Mouse (Mus musculus): ENCODE results near the gene Cenpe.
"Not testable (repeated sequence)": the region's sequence is repeated elsewhere in the genome, so short reads cannot be mapped to it uniquely, and the experiment has no call there.

The Cenpe gene

GRCm38 (mm10) chr3:135211805-135212657, at the start of gene Cenpe:
Gene Cenpe (plus strand): TSS chr3:135212537.
- DNase-seq (ENCODE audit: low read depth, low spot score), result peak; percentile 86

DNA sequence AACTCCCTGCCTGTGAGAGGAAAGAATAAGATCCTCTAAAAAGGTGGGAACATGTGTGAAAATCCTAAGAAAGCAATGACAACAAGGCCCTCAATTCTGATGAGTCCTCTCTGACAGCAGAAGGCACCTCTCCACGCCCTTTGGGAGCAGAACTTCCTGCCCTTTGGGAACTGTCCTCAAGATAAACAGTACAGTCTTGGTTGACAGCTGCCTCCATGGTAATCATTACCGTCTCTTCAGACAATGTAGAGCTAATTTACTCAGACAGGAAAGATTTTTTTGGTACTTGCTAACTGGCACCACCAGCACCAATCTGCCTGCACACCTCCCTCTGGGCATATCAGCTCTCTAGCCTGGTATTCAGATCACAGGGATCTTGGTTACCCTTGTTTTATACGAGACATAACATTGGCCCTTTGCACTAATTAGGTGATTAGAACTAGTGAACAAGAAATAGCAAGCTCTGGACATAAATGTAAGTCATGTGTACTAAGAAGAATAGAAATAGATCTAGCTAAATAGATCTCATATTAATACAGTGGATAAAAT, 40.4 kb upstream of the Cenpe start:
- no peak for DNase-seq (ENCODE audit: low read depth, low spot score)

DNA sequence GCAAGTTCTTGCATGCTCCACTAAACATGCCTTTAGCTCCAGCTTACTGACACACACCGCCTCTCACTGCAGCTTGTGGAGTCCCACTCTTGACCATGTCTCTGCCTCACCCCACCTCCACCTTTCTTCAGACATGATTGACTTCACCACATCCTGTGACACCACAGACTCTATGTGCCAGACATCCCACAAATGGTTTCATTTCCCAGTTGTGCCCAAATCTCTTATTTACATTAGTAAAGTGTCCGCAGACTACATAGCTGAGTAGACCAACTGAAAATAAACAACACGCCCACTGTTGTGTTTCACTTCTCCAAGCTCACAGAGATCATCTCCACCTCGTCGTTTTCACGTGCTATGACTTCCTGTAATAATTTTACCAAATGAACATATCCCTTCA, 20.5 kb upstream of the Cenpe start:
- peak; percentile 22 for DNase-seq (ENCODE audit: low read depth, low spot score)

- not testable (repeated sequence) for DNase-seq (ENCODE audit: low read depth, low spot score)
Observed at GRCm38 (mm10) chr3:135198051-135198450, 14.3 kb upstream of the Cenpe start.

- DNase-seq (ENCODE audit: low read depth, low spot score), result no peak
Observed at GRCm38 (mm10) chr3:135200409-135201303, 11.7 kb upstream of the Cenpe start.

- no peak for DNase-seq (ENCODE audit: low read depth, low spot score)
Observed at GRCm38 (mm10) chr3:135206621-135207020, 5.7 kb upstream of the Cenpe start.

GRCm38 (mm10) chr3:135212658-135213350, 467 bp downstream of the Cenpe start:
- DNase-seq (ENCODE audit: low read depth, low spot score), result no peak

- no peak for DNase-seq (ENCODE audit: low read depth, low spot score)
Observed at GRCm38 (mm10) chr3:135232058-135232457, 19.7 kb downstream of the Cenpe start.

- no peak for DNase-seq (ENCODE audit: low read depth, low spot score)
Observed at GRCm38 (mm10) chr3:135232462-135232861, 20.1 kb downstream of the Cenpe start.

DNA sequence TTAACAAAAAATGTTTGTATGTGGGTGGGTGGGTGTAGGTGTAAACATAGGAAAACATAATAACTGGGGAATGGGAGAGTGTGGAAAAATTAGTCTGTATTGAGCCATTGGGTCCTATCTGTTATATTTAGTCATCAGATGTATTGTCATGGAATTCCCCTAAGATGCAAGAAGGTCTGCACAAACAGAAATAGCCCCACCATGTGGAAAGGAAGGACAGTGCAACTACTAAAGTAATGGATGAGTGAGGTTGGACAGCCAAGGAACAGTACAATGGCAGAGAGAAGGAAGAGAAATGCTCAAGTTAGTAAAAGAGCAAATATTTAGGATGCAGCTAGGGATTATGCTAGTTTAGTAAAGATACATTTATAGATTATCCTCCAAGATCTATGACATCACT, 33.4 kb downstream of the Cenpe start:
- DNase-seq (ENCODE audit: low read depth, low spot score), result peak; percentile 1

- no peak for DNase-seq (ENCODE audit: low read depth, low spot score)
Observed at GRCm38 (mm10) chr3:135246828-135247227, 34.5 kb downstream of the Cenpe start.

DNA sequence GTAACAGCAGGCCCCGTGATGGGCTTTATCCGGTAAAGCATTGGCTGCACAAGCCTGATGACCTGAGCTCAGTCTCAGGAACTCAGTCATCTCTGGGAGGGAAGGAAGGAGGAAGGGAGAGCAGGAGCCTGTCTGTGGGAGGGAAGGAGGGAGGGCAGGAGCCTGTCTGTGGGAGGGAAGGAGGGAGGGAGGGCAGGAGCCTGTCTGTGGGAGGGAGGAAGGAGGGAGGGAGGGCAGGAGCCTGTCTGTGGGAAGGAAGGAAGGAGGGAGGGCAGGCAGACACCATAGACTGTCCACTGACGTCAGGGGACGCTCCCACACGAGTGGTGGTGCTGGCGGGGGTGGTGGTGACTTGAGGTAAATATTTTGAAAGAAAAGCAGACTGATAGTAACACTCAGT, 36.8 kb downstream of the Cenpe start:
- DNase-seq (ENCODE audit: low read depth, low spot score), result peak; percentile 20

DNA sequence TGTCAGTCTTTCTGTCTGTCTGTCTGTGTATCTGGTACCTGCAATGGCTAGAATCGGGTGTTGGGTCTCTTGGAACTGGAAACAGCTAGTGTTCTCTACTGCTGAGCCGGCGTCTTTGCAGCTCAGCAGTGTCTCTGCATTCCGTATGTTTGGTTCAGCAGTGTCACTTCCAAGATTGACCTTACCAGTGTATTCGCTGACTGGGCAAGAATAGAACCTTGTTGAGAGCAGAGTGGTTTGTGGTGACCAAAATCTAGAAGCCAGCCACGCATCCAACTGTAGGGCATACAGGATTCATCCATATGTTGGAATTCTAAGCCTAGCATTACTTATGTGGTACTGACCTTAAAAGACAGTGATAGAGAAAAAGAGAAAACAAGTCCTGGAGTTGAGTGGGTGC, 39.5 kb downstream of the Cenpe start:
- DNase-seq (ENCODE audit: low read depth, low spot score), result no peak

DNA sequence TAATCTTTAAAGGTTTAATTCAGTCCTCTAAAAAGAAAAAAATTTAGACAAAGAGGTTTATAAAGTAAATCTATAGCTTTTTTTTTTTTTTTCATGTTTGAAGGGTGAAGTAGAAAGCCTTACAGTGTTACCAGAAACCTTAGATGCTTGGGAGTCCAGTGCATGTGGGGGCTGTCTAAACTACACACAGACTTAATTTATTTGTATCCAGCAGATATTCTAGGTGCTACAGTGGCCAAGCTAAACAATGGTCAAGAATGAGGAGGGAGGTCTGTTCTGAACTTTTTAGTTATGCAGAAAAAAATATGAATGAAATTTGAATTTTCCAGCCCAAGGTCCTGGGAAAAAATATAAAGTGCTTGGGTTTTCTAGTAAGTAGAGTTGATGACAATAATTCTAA, 42.4 kb downstream of the Cenpe start:
- no peak for DNase-seq (ENCODE audit: low read depth, low spot score)

- no peak for DNase-seq (ENCODE audit: low read depth, low spot score)
Observed at GRCm38 (mm10) chr3:135258919-135259318, 46.6 kb downstream of the Cenpe start.

- DNase-seq (ENCODE audit: low read depth, low spot score), result no peak
Observed at GRCm38 (mm10) chr3:135260233-135260632, 47.9 kb downstream of the Cenpe start.

DNA sequence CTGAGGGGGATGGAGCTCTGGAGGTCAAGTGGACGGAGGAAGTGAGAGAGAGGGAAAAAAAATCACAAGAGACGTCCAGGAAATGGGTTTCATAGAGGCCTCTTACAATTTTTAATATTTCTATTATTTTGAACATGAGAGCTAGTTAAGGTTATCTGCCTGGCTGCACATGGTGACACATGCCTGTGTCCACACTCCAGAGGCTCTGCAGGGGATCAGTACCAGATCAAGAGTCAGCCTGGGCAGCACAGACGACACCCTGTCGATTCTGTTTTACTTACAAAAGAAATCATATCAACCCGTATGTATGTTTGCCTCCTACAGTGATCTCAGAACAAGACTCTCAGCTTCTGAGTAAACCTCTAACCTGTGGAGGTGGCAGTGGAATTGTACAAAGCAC, 56.3 kb downstream of the Cenpe start:
- no peak for DNase-seq (ENCODE audit: low read depth, low spot score)

GRCm38 (mm10) chr3:135269391-135269990, 57.2 kb downstream of the Cenpe start:
- no peak for DNase-seq (ENCODE audit: low read depth, low spot score)

DNA sequence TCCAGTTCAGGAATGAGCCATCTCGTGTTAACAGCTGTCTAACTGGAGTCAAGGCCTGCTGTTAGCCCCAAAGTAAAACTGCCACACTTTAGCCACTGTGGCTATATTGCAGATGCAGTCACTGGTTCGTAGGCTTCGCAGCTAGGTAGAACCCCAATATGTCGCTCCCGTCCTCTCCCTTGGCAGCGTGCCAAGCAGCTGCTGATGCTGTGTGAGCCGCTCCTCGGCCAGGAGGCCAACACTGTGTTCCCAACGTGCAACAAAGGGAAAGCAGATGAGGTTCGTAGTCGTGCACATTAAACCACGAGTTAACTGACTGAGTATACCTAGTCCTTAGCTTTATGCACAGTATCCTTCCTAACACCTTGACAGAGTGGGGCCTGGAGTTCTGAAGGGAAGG, 60.3 kb downstream of the Cenpe start:
- DNase-seq (ENCODE audit: low read depth, low spot score), result peak; percentile 17

DNA sequence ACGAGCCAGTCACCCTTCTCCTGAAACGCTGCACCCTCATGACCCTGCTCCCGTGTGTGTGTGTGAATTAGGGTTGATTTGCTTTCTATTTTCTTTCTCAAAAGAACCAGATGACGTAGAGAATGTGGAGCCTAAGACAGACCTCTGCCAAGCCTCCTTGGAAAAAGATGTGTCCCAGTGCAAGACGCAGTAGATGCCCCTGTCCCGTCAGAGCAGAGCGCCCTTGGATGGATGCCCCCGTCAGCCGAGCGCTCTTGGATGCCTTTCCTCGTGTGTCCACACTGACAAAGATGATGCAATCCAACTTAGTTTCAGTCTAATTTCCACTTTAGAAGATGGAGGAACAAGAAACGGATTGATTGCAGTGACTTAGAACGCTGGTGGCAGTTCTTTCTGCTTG, 60.7 kb downstream of the Cenpe start:
- peak; percentile 5 for DNase-seq (ENCODE audit: low read depth, low spot score)

DNA sequence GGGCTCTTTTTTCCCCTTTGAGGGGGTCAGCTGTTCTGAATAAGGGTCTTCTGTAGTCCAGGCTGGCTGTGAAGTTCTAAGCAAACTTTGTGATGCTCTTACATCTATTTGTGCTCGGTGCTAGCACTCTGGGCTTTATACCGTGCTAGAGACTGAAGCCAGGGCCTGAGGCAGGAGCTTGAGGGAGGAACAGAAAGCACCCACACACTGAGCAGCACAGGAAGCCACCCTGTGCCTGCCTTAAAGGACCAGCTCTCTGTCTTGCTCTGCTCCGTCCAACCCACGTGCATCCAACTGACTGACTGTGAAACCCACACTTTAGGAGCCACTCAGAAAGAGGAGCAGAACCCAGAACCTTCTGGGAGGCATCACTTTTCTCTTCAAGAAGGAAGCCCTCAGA, 67.8 kb downstream of the Cenpe start:
- DNase-seq (ENCODE audit: low read depth, low spot score), result no peak
